Mouse (Mus musculus) embryonic facial prominence, embryonic 14.5 days (tissue): ENCODE results near the gene Ninl. TPM values are rescaled to one million over a fixed set of nuclear protein-coding genes. Genes with fewer than 3 reads are reported as not detected.
A peak's percentile ranks its signal among the peaks of the same experiment; 100 is the strongest.

ENCODE experiments used
- ATAC-seq: fragments of 200-750 bp; cut with Nextera tagmentation; 2 replicates; pipeline ENCODE4 v1.8.0; 2017; ENCODE audit warnings: low read depth, moderate number of reproducible peaks, moderate TSS enrichment
- DNase-seq: peaks from one replicate; pipeline ENCODE4 v3.0.0-alpha.2; 2015; ENCODE audit warnings: low spot score
- H3K27ac ChIP-seq: fragments of 300-500 bp; sonication (generic); replicated peaks from 2 replicates; pipeline ENCODE4 v1.5.1; 2014; ENCODE audit warnings: low read depth, mild to moderate bottlenecking, low read length, moderate library complexity
- H3K27me3 ChIP-seq: fragments of 300-500 bp; sonication (generic); replicated peaks from 2 replicates; pipeline ENCODE4 v1.6.1; 2014; ENCODE audit warnings: low read length; ENCODE audit not compliant: control insufficient read depth, insufficient read depth
- H3K36me3 ChIP-seq: fragments of 300-500 bp; sonication (generic); 2 replicates; pipeline ENCODE4 v1.6.1; 2014; ENCODE audit warnings: low read length, mixed read lengths; ENCODE audit not compliant: control insufficient read depth, insufficient read depth
- H3K4me1 ChIP-seq: fragments of 300-500 bp; sonication (generic); 2 replicates; pipeline ENCODE4 v1.6.1; 2014; ENCODE audit warnings: antibody characterized with exemption, low read length; ENCODE audit not compliant: control insufficient read depth, insufficient read depth
- H3K4me2 ChIP-seq: fragments of 300-500 bp; sonication (generic); 2 replicates; pipeline ENCODE4 v1.6.1; 2014; ENCODE audit warnings: low read depth, mild to moderate bottlenecking, low read length, moderate library complexity, mixed read lengths
- H3K4me3 ChIP-seq: fragments of 300-500 bp; sonication (generic); 2 replicates; pipeline ENCODE4 v1.5.1; 2014; ENCODE audit warnings: low read depth, mild to moderate bottlenecking, low read length
- H3K9ac ChIP-seq: fragments of 300-500 bp; sonication (generic); 2 replicates; pipeline ENCODE4 v1.6.1; 2014; ENCODE audit warnings: low read depth, mild to moderate bottlenecking, low read length, moderate library complexity, mixed read lengths
- H3K9me3 ChIP-seq: fragments of 300-500 bp; sonication (generic); 2 replicates; pipeline ENCODE4 v1.6.1; 2016; ENCODE audit warnings: low read length; ENCODE audit not compliant: control insufficient read depth
- WGBS: fragments of 180-500 bp; shearing (Covaris S2); extraction: QIAGEN DNeasy Blood & Tissue Kit; methylation state at CpG from one replicate; pipeline ENCODE4 v1.1.7; 2014; 5-methylcytosine and 5-hydroxymethylcytosine counted together
- polyA plus RNA-seq: library from polyadenylated mRNA; unstranded; fragments of >200 nt; fragmentation: Nextera tagmentation; extraction: Ambion mirVana; gene quantifications from 2 replicates; pipeline ENCODE4 v1.2.1, GENCODE M21; 2014

Ninl gene
- polyA plus RNA-seq, 1 experiment from 2014 or later: 6.1 TPM

DNA sequence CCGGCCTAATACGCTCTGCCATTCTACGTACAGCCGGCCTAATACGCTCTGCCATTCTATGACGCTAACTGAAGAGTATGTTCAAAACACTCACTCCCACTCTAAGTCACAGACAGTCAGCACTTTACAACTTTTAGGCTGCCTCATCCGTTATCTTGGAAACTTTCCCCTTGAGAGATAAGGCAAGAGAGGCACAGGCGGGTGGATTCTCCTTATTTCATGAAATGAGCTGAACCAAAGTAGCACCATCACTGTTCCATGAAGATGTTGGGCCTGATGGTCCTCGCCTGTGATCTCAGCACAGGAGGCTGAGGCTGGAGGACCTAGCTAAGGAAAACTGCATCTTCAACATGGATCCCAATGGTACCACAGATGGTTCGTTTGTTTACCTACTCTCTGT, 34.8 kb downstream of the Ninl start:
- Histone ChIP-seq H3K4me1 (peaks cover 8% of the 10 kb centered on the region), H3K27me3 (no peaks in the 10 kb centered on the region)
- no peak for ATAC-seq

GRCm38 (mm10) chr2:151003796-151004195, 35.4 kb downstream of the Ninl start:
- H3K4me3 ChIP-seq: no peak overlapping the region
- H3K9me3 ChIP-seq: no peaks in the 10 kb centered on the region
- DNase-seq (peak; percentile 23), ATAC-seq (no peak)
- no peaks in the 10 kb centered on the region for H3K36me3 ChIP-seq
- 67% methylated on average over 6 of the region's 6 CpGs for WGBS
- no peak overlapping the region for H3K9ac ChIP-seq
- no peak overlapping the region for H3K27ac ChIP-seq
- peaks cover 7% of the 10 kb centered on the region for H3K4me1 ChIP-seq
- no peaks in the 10 kb centered on the region for H3K27me3 ChIP-seq
- no peak overlapping the region for H3K4me2 ChIP-seq

More for the DNA sequence above, 34.8 kb downstream of the Ninl start:
- no peak overlapping the region for H3K9ac ChIP-seq
- no peaks in the 10 kb centered on the region for H3K9me3 ChIP-seq
- H3K4me3 ChIP-seq: no peak overlapping the region
- WGBS: 95% methylated on average over 10 of the region's 10 CpGs
- no peak overlapping the region for H3K4me2 ChIP-seq
- H3K36me3 ChIP-seq: no peaks in the 10 kb centered on the region
- H3K27ac ChIP-seq: no peak overlapping the region
- no peak for DNase-seq

DNA sequence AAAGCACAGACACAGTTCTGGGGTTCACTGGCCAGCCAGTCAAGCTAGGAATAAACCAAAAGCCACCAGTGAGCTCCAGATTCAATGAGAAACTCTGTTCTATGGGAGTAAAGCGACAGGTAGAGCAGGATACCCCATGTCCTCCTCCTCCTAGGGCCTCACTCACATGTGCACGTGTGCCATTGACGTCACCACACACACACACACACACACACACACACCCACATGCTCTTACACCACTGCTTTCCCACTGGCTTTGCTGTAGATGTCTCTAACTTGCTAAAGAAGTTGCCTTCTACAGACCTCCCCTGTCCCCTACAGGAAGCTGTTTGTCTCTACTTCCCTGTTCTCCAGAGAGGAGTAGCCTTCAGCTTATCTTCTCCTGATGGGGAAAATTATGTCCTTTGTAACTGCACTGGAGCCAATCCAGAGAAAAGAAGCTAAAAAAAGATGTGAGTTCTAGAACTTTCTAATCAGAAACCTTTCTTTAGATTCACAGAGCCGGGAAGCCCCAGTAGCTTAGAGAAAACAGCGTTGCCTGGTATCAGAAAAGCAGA, 37.5 kb downstream of the Ninl start:
- Histone ChIP-seq H3K4me2 (no peak overlapping the region), H3K27ac (no peak overlapping the region), H3K4me3 (no peak overlapping the region), H3K9me3 (no peaks in the 10 kb centered on the region), H3K36me3 (no peaks in the 10 kb centered on the region), H3K9ac (no peak overlapping the region), H3K4me1 (peaks cover 3% of the 10 kb centered on the region; the same call in 1 of the 2 replicates), H3K27me3 (no peaks in the 10 kb centered on the region)
- DNase-seq (no peak), ATAC-seq (no peak)
- 75% methylated on average over 5 of the region's 5 CpGs for WGBS

- Histone ChIP-seq H3K9ac (no peak overlapping the region), H3K36me3 (no peaks in the 10 kb centered on the region), H3K4me3 (no peak overlapping the region), H3K4me1 (no peaks in the 10 kb centered on the region), H3K27me3 (no peaks in the 10 kb centered on the region), H3K4me2 (no peak overlapping the region), H3K27ac (no peak overlapping the region), H3K9me3 (no peaks in the 10 kb centered on the region)
- 46% methylated on average over 7 of the region's 7 CpGs for WGBS
- DNase-seq (peak; percentile 73), ATAC-seq (peak; percentile 80)
Observed at GRCm38 (mm10) chr2:151000402-151001178, 38.6 kb downstream of the Ninl start.

DNA sequence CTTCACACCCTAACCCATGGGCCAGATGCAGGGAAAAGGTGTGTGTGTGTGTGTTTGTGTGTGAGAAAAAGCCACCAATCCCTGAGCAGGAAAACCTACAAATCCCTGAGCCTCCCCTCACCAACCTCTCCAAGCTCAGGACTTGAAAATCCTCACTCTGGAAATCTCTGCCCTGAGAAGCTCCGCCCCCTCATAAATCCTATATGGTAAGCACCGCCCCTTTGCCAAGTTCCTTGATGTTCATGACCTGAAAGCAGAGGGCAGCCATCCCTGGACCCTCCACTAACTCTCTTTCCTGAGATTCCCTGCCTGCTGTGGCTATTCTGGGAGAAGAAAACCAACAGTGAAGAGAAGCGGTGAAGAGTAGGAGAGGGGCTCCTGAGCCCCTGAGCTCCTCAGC, 40.2 kb downstream of the Ninl start:
- no peak for DNase-seq
- Histone ChIP-seq H3K27ac (no peak overlapping the region), H3K4me3 (no peak overlapping the region), H3K9me3 (no peaks in the 10 kb centered on the region), H3K36me3 (no peaks in the 10 kb centered on the region), H3K27me3 (no peaks in the 10 kb centered on the region), H3K9ac (no peak overlapping the region), H3K4me1 (no peaks in the 10 kb centered on the region), H3K4me2 (no peak overlapping the region)
- no peak for ATAC-seq
- 69% methylated on average over 3 of the region's 3 CpGs for WGBS

DNA sequence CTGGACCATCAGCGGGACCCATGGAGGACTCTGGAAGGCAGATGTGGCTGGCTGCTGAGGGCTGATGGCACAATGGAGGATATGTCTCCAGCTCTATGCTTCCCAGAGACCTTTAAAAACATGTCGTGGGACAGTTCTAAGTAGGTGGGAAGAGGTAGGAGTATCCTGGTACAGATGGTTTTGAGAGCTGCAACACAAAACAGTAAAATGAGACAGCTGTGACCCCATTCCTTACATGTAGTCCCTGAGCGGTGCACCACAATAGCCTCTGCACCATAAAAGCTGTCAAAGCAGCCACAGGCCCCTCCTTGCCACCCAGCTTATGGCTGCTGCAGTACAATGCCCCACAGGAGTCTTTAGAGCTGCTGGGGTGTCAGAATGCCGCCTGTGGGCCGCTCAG, 41.6 kb downstream of the Ninl start:
- Histone ChIP-seq H3K9me3 (no peaks in the 10 kb centered on the region), H3K27ac (no peak overlapping the region), H3K4me1 (no peaks in the 10 kb centered on the region), H3K4me3 (no peak overlapping the region), H3K4me2 (no peak overlapping the region), H3K9ac (no peak overlapping the region), H3K27me3 (no peaks in the 10 kb centered on the region), H3K36me3 (no peaks in the 10 kb centered on the region)
- ATAC-seq: no peak
- 82% methylated on average over 5 of the region's 5 CpGs for WGBS
- no peak for DNase-seq

GRCm38 (mm10) chr2:150995324-150995723, 43.9 kb downstream of the Ninl start:
- Histone ChIP-seq H3K27ac (no peak overlapping the region), H3K9ac (no peak overlapping the region), H3K9me3 (no peaks in the 10 kb centered on the region), H3K4me1 (no peaks in the 10 kb centered on the region), H3K27me3 (no peaks in the 10 kb centered on the region), H3K36me3 (no peaks in the 10 kb centered on the region), H3K4me2 (no peak overlapping the region), H3K4me3 (no peak overlapping the region)
- DNase-seq (no peak), ATAC-seq (no peak)
- WGBS: 71% methylated on average over 4 of the region's 4 CpGs

- Histone ChIP-seq H3K9me3 (no peaks in the 10 kb centered on the region), H3K4me1 (no peaks in the 10 kb centered on the region), H3K9ac (no peak overlapping the region), H3K27me3 (no peaks in the 10 kb centered on the region), H3K4me2 (no peak overlapping the region), H3K36me3 (no peaks in the 10 kb centered on the region), H3K27ac (no peak overlapping the region), H3K4me3 (no peak overlapping the region)
- DNase-seq (no peak), ATAC-seq (no peak)
- 90% methylated on average over 4 of the region's 4 CpGs for WGBS
Observed at GRCm38 (mm10) chr2:150991050-150991449, 48.1 kb downstream of the Ninl start.

- 89% methylated on average over 2 of the region's 2 CpGs for WGBS
- DNase-seq: no peak
Observed at GRCm38 (mm10) chr2:150990506-150990905, 48.7 kb downstream of the Ninl start.

More at GRCm38 (mm10) chr2:150990506-150990905, 48.7 kb downstream of the Ninl start:
- Histone ChIP-seq H3K4me1 (no peaks in the 10 kb centered on the region), H3K9ac (no peak overlapping the region), H3K4me2 (no peak overlapping the region), H3K4me3 (no peak overlapping the region), H3K27ac (no peak overlapping the region), H3K36me3 (no peaks in the 10 kb centered on the region), H3K9me3 (no peaks in the 10 kb centered on the region), H3K27me3 (no peaks in the 10 kb centered on the region)
- ATAC-seq: no peak
